Mouse (Mus musculus) gastrocnemius, postnatal 25 days (tissue): ENCODE measurements at regions not wholly inside any gene's neighbourhood (a gene's known extent, or its start where the extent isn't known, plus 50 kb on each side); places are given as distances from the start of the nearest gene placed in this dataset.
A peak's percentile ranks its signal among the peaks of the same experiment; 100 is the strongest.

Experiments used
- DNase-seq: peaks from one replicate; pipeline ENCODE4 v3.0.0; 2022

DNA sequence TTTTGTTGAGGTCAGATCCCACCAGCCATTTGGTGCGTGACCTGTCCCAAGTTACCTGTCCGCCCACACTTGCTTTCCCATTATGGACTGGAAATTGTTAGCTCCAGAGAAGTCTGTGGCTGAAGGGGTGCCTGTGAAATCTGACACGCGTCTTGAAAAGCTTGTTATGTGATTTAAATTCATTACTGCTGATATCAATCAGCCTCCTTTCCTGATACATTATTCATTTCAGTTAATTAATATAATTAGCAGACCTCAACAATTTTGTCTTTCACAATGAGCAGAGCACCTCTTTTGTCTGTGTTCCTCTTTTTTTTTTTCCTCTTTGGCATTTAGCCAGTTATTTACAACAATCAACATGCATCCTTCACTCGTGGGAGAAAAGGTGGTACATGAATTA, 58.6 kb upstream of the Grip1 start:
- DNase-seq = no peak

DNA sequence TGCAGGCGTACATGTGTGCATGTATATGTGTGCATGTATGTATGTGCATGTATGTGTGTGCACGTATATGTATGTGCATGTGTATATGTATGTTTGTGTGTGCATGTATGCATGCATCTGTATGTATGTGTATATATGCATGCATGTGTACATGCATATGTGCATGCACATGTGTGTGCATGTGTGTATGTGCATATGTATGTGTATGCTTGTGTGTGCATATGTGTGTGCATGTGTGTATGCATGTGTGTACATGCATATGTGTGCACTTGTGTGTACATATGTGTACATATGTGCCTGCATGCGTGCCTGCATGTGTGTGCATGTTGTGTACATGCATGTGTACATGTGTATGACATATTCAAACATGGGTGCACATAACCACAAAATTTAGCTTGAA, 65.7 kb upstream of the Grip1 start:
- no peak for DNase-seq

GRCm38 (mm10) chr10:119382257-119382656, 71.4 kb upstream of the Grip1 start:
- DNase-seq = no peak

- no peak for DNase-seq
These were observed 85.1 kb upstream of the Grip1 start for GRCm38 (mm10) chr10:119368566-119368965.

- no peak for DNase-seq
These were observed 90.0 kb upstream of the Grip1 start for GRCm38 (mm10) chr10:119363616-119364015.

DNA sequence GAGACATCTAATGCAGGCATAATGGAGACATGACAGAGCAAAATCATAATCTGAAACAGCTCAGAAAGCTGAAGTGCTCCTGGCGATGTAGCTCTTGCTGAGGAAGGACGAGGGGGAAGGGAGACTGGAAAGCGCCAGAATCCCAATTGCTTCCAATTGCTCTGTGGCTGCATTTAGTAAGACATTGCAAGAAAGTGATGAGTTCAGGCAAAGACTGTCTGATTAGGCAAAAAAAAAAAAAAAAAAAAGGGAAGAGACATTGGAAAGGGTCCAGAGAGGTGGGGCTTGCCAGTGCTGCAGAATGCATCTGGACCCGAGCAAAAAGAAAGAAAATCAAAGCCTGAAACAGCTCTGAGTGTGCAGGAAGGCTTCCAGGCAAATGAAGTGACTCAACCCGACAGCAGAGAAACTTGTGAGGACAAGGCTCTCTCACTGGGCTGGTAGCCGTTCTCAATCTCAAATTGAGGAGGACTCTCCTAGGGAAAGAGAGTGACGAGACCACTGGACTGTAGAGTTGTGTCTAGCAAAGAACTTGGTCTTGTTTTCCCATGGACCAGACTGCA, 94.8 kb upstream of the Grip1 start:
- DNase-seq = peak; percentile 6

DNA sequence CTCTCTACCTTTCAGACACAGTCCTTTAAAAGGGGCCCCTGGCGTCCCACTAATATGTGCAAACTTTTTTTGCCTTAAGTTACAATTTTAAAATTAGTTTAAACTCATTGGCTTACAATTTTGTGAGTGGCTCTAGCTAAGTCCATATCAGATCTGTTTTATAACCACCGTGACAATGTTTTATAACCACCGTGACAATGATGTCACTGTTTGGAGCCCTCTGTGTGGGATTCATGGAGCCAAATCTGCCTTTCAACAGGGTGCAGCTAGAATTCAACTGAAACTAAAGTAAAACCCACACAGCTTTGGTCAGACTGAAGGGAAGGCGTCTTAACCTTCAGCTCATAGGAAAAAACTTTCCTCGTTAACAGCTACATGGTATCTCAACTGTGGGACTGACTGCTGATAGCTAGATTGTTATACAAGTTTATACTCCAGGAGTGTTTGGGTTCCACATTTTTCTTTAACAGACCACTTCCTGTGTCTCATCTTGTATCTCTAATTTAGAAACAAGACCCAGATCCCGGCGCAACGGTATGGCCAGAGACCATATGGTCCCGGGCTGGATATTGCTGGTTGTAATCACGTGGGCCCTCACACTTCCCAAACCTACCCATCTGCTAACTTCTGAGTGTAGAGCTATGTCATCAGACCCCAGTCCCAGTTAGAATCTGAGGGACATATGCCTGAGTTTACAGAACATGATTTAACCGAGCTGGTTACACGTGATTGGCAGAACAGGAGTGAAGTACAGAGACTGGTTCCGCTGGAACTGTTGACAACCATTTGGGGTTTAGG, 102.7 kb upstream of the Cand1 start:
- DNase-seq = no peak

DNA sequence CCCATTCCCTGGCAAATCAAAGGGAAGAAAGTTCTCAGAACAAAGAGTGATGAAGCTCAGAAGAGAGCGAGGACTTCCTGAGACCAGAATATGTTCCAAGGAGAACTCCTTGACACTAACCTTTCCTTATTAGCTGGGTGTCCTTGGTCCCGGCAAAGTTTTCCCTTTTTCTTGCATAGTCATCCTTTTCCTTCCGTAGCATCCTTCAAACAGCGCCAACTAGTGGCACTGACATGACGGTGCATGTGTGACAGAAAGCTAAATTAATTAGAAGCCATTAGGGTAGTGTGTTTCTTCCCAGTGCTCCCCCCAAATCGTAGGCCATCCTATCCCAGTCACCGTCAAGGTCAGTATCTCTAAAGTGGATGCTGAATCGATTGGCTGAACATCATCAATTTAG, 100.5 kb upstream of the Cand1 start:
- DNase-seq = no peak

- DNase-seq = no peak
These were observed 87.1 kb upstream of the Cand1 start for GRCm38 (mm10) chr10:119326912-119327311.

GRCm38 (mm10) chr10:119319953-119320352, 80.1 kb upstream of the Cand1 start:
- DNase-seq = no peak

GRCm38 (mm10) chr10:119318416-119318815, 78.6 kb upstream of the Cand1 start:
- DNase-seq = no peak

GRCm38 (mm10) chr10:119311578-119311977, 71.7 kb upstream of the Cand1 start:
- DNase-seq = no peak

DNA sequence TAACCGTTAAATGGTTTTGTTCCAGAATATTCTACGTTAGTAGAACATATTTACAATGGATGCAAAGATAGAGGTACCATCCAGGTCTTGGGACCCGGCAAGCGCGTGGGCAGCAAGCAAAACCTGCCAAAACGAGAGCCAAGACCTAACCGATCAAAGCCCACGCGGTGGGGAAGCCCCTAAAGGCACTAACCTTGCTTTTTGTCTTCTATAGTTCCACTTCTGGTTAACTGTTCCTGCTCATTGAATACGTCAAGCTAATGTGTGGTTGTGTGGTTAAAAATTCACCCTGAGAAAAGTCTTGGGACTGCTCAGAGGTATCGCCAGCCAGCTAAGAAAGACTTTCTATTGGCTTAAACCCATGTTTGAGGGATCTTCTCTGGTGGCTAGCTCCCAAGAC, 55.9 kb upstream of the Cand1 start:
- DNase-seq = no peak

GRCm38 (mm10) chr10:119294454-119295149, 54.7 kb upstream of the Cand1 start:
- DNase-seq = no peak

DNA sequence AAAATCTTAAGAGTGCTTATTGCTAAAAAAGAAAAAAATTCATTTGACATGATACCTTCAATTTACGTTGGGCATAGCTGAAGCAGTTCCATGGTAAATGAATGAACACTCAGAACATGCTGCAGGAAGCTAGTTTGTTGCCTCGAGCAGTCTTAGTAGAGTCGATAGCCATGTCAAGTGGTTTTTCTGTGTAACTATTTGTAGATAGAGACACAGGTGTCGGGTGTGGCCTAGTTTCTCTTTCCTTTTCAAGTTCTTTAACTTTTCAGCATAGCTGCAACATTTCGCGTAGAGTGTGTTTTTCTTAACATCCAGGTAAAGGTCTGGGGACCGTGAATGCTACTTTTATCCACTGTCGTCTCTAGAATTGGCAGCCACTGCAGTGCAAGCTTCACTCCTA, 53.5 kb upstream of the Cand1 start:
- no peak for DNase-seq
